Mouse (Mus musculus) lung, adult 2 months (tissue): Measurements from ENCODE around the gene Tbrg4.

Source experiments
- CTCF ChIP-seq: fragments of 200-500 bp; IDR thresholded peaks from 2 replicates; pipeline ENCODE4 v1.5.1; 2011; ENCODE audit warnings: mild to moderate bottlenecking, low read length, control low read depth; ENCODE audit not compliant: insufficient read depth
- POLR2A ChIP-seq: fragments of 200-500 bp; IDR thresholded peaks from 2 replicates; pipeline ENCODE4 v1.6.1; 2011; ENCODE audit warnings: low read depth, mild to moderate bottlenecking, control low read depth, low read length, borderline replicate concordance; ENCODE audit errors: extremely low read depth

- TF ChIP-seq POLR2A (no peak), CTCF (no peak)
Measured at GRCm38 (mm10) chr11:6590933-6591675, 34.8 kb downstream of the Tbrg4 start.
